Mouse (Mus musculus) brain, adult 2 months (tissue): ENCODE measurements around the gene Irf2bpl.

Experiments
- DNase-seq: peaks from one replicate; pipeline ENCODE4 v3.0.0; 2011; ENCODE audit warnings: low read depth, low spot score

Gene Irf2bpl

DNA sequence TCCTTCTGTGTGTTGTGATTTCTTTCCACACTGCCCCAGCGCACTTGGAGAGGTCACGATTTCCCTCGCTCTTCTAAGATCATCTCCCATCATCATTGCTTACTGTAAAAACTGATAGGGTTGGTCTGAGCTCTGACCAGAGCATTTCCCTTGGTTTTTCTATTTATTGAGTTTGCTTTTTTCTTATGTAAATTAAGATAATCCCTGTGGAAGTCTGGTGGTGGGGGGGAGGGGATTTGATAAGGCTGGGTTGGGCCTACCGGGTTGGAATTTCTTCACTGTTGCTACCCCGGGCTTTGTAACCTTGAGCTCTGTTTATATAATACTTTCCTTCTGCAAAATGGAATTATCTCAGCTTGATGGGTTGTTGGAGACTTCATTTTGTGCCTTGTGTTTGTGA, 1.1 kb upstream of the Irf2bpl start:
- DNase-seq, result no peak

DNA sequence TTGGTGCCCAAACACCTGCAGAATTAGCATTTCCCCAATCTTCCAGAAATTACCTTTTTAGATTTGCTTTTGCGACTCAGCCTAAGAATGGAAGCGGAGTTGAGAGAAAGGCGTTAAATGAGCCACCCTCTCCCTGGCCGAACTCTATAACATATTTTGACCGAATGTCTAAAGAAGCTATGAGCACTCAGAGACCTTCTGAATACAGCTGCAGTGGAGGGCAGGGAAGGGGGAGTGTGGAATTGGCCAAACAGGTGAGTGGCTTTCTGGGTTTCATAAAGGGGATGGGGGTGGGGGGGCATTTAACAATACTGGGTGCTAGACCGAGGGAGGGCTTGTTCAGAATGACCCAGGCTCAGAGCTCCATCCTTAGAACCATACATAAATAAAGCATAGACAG, 738 bp upstream of the Irf2bpl start:
- no peak for DNase-seq

DNA sequence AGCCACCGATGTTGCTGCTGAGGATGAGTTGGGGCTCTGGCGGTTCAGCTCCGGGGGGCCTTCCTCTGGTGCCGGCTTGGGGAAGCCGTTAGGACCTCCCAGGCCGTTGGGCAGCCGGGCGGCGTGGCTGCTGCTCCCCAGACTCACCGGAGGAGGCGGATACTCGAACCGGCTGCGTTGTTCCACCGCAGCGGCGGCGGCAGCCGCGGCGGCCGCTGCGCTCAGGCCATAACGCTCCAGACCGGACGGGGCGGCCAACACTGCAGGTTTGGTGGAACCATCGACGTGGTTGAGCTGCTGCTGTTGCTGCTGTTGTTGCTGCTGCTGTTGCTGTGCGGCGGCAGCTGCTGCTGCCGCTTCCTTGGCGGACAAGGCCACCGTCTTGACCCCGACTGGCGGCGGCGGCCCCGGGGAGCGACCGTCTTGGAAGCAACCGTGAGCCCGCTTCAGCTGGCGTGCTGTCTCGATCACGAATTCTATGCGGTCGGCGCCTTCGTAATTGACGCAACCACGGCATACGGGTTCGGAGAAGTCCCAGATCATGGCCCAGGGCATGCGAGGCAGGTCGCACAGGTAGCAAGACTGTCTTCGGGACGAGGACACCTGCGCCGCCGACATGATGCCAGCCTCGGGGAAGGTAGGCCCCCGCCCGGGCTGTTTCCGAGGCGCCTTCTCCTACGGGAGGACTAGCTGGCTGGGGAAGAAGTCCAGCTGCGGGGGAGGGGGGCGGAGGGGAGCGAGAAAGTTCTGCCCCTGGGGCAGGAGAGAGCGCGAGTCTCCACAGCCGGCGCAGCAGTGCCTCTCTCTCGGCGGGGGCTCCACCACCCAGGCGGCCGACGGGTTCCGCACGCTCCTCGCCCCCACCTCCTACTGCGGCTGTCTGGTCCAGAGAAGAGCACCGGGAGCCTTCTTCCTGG, 1.1 kb downstream of the Irf2bpl start:
- DNase-seq, result peak; percentile 72

DNA sequence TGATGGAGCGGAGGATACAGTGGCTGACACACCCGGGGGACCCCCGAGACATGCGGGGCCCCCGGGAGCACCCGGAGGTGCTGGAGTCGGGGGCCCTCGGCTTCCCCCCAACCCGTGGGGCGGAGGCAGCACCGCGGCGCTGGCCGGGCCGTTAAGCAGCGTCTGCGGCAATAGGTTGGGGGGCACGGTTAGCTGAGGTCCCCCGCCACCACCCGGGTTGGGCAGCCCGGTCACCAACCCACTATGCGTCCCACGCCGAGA, 1.6 kb downstream of the Irf2bpl start:
- no peak for DNase-seq

DNA sequence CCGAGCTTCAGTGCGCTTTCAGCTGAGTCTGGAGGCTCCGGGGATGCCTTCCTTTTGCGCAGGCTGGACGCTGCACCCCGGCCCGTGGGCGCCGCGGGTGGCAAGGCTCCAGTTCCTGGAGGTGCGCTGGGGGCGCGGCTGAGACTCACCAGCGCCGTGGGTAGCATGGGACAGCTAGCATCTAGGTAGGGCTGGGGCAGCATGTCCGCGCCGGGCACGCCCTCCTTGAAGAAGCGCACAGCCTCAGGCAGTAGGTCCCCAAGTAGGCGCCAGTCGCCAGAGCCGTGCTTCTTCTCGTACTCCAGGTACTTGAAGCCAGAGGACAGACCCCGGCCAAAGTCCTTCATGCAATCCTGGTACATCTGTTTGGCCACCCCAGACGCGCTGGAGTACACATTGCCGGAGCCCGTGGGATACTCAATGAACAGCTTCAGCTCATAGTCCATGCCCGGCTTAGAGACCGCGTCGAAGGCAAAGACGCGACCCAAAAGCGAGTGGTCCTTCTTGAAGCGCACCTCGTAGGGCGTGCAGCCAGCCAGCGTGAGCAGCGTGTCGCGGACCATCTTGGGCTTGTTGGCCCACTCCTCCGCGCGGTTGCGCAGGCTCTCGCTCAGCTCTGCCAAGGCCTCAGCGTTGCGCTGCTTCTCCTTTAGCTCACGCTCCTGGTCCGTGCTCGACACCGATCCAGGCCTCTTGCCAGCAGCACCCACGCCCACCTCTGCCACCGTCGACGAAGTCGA, 2.1 kb downstream of the Irf2bpl start:
- DNase-seq, result peak; percentile 90

DNA sequence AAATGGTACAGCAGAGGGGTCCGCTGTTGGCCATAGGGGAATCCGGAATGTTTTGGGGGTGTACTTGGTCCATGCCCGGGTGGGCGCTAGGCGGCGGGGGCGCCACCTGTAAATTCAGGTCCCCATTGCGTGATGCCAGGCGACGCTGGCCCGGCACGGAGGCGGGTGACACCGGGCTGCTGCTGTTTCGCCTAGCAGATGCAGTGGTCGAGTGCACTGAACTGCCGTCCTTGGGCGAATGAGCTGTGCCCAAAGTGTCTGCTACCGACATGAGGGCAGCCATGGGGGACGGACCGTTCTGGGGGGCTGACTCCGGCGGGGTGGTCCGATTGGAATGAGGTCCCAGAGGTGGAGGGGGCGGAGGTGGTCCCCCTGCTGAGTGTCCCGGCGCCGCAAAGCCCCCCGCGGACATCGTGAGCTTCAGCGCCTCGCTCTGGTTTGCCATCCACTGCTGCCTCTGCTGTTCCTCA, 2.8 kb downstream of the Irf2bpl start:
- DNase-seq, result peak; percentile 30

DNA sequence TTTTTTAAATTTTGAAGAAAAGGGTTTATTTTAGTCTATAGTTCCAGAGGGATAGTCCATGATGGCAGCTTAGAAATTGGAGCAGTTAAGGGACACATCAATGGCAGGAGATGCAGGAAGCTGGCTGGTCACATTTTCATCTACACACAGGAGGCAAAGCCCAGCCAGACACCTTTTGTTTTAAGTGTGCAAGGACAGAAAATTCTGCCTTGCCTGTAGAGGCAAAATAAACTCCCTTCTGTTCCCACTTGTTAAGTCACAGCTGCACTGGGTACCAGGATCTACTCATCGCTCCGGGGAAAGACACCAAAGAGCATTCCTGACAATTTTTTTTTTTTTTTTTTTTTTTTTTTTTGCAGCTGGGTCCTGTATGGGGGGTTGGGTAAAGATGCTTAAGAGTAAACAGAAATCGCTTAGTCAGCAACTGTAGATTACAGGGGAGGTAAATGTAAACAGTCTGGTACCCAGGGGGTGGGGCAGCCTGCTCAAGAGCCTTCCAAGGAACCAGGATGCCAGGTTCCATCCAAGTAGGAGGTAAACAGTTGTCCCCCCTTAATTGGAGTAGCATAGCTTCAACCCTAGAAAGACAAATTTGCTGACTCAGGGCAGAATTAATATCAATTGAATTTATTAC, 4.4 kb downstream of the Irf2bpl start:
- DNase-seq, result peak; percentile 61

DNA sequence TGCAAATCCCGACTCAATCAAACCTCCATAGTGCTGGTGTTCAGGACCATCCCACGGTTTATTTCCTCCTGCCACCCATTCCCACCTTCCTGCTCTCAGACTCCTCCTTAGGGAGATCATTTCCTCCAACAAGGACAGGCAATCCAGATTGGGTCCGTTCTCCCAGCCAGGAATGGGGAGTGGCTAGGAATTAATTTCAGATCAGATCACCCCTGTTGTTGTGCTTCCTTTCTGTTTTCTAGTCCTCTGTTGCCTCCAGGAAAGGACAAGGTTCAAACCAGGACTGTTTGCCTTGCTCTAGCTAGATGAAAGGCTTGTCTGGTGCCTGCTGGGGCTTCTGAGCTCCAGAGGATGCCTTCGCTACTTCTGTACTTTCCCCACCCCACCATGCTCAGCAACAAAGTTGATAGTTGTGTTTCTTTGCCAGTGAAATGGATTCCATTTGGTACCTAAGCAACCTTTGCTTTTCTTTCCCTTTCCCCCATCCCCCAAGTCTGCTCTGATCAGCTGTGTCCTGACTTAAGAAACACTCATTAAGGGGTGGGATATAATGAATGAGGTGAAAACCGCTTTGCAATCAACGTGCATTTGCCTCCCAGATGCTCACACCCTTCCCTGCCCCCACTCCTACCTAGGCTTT, 5.0 kb downstream of the Irf2bpl start:
- peak; percentile 31 for DNase-seq

DNA sequence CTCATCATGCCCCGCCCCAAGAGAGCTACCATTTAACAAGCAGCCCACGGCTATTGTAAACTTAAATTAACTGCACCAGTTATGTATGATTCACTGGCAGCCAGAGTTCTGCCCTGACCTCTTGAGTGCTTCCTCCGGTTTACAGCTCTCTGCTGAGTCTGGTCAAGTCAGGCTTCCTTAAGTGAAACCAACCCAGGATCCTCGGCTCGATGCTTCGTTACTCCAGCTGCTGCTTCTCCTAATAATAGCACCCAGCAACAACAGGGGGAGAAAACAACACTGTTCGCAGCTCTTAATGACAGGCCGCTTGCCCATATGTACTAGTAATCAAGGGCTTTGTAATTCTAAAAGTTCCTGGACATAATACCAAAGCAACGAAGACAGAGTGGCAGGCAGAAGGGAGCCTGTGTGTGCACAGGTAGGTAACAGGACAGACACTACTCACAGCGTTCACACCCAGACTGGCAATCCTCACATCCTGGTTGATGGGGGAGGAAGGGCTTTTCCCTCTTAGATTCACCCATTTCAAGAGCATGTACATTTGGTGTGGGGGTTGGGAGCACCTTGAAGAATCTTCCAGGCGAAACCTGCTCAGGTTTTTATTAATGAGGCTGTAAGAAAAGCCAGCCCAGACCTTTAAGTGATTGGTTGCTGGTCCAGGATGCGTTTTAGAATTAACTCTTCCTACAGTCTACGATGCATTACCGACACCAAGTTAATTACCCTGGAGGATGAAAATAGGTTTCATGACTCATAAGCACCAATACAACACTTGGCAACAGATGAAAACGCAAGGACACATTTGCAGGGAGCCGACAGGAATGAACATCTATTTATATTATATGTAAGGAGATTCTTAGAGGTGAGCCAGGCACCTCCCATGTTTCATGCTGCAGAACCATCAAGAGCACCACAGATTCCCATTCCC, 5.9 kb downstream of the Irf2bpl start:
- DNase-seq, result peak; percentile 81

DNA sequence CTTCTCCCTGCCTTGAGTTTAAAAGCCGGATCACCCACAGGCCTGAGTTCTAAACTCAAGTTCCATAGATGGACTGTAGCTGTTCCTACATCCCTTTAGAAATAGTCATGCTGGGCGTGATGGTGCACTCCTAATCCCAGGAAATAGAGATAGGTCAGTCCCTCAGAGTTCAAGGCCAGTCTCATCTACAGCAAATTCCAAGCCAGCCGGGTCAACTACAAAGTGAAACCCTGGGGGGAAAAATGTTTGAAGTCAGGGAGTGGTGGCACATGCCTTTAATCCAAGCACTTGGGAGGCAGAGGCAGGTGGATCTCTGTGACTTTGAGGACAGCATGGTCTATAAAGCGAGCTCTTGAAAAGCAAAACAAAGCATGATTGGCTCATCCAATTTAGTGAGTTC, 7.6 kb downstream of the Irf2bpl start:
- no peak for DNase-seq

DNA sequence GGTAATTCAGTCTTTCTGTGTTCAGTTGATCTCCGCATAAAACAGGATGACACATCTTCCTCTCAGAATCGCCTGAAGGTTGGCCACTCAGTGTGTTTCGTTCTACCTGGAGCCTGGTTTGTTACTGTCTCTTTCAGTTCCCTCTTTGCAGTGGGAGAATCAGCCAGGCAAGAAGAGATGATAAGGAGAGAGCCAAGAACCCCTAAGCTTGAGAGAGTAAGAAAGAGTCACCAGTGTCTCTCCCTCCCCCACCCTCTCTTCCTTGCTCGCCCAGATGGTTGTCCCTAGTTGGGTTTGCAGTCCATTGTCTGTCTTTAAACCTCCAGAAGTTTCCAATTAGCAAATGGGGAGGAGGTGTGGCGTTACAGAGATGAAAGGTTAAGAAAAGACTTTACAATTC, 8.5 kb downstream of the Irf2bpl start:
- DNase-seq, result no peak

DNA sequence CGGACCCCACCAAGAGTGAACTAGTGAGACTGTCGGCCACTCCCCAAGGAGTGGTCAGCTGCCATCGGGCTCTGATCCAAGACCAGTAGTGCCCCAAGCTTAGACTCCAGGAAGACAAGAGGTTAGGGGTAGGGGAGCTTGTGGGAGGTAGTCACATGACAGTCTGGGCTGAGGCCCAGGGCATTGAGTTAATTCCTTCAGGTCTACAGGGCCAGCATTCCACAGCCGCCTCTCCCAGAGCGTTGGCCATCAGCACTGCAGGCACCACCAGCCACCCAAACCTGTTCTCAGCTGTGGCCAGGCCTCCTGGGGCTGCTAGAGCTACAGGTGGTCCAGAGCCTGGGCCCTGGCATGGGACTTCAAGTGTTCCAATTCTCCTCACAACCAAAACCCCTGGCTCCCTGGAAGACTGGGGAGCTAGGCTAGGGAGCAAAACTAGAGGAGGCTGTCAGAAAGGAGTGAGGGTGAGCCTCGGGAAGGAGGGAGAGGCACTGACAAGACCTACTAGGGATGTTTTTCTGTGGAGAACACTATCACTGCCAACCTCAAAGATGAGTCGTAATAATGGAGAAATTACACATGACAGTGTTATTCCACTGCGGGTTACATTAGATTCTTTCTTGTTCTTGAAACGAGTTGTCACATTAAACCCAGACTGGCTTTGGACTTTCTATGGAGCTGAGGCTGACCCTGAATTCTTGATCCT, 12.1 kb downstream of the Irf2bpl start:
- DNase-seq, result peak; percentile 39

DNA sequence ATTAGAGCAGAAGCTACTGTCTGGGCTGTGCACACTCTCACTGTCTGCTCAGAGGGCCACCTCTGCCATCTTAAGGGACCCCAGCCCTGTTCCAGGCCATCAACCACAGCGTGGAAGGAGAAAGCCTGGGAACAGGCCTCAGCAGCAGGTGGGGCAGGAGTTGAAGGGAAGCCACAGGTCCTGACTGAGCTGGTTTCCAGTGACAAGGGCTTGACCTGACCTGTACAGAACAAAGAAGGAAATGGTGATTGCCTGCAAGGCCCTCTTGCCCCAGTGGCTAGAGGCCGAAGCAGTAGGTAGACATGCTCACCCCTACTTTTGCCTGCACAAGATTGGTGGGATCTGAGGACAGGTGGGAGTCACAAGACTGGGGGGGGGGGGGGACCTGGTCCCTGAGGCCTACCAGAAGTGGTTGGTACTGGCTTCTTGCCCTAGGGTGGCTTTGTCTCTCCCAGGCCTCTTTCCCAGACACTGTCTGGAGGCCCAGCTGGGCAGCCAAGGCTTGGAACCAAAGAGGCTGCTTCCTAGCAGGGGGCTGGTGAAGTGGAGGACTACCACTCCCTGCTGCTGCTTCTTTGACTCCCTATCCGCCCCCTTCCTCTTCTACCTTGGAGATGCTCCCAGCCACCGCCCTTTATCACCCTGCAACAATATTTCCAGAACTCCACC, 12.8 kb downstream of the Irf2bpl start:
- no peak for DNase-seq

DNA sequence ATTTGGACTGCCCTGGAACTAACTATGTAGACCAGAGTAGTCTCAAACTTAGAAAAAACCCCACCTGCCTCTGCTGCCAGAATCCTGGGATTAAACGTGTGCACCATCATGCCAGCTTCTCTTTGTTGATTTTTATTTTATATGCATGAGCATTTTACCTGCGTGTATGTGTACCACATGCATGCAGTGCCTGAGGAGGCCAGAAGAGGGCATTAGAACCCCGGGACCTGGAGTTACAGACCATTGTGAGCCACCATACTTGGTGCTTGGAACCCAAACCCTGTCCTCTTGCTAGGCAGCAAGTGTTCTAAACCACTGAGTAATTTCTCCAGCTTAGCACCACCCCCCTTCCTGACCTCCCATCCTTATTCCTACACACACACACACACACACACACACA, 13.6 kb downstream of the Irf2bpl start:
- DNase-seq, result no peak

DNA sequence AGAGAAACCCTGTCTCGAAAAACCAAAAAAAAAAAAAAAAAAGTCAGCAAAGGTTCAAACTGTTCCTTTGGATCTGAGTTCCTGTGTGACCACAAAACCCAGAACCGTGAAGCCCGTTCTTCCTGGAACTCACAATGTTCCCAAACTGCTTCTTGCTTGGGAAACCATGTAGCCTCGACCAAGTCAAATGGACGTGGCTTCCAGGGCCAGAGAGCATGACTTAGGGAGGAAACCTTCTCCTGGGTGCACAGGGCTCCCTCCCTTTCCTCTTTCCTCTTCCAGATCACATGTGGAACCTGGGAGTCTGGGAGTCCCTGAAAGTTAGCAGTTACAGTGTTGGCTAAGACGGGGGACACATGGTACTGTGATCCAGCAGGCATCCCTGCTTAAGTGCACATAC, 14.8 kb downstream of the Irf2bpl start:
- no peak for DNase-seq

DNA sequence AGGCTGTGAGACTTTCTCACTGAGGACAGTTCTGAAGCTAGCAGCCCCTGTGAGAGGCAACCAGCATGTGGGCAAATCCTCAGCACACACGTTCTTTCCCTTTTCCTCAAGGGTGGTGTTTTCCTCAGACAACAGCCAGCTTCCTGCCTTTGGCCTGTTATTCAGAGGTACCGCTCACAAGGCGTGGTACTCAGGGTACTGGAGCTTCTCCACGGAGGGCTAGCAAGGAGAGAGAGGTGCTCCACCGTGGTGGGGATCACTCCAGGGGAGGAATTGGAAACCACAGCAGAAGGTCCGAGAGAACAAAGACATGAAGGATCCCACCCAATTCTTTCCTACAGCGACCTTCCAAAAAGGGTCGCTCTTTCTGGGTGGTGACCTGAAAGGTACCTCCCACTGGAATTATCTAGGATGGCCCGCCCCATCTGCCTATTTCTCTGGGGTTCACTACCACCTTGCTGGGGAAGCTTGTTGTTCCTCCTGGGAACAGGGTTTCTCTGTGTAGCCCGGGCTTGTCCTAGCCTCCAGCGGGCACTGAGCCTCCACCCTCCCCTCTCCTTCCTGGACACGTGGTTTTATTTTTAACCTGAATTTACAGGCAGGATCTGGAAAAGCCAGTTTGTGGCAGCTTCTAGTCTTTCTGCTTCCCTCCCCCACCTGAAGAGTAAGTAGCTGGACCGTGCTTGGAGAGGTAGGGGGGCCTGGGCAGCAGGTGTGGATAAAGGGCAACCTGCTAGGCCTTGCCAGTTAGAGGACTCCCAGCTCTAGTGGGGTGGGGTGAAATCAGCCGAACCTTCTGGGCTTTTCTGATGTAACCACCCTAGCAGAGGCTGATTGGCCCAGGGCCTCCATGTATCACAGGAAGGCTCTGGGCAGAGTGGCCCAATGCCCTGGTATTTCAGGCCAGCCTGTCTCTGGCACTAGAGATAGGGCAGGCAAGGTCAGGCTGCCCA, 17.1 kb downstream of the Irf2bpl start:
- DNase-seq, result peak; percentile 95

DNA sequence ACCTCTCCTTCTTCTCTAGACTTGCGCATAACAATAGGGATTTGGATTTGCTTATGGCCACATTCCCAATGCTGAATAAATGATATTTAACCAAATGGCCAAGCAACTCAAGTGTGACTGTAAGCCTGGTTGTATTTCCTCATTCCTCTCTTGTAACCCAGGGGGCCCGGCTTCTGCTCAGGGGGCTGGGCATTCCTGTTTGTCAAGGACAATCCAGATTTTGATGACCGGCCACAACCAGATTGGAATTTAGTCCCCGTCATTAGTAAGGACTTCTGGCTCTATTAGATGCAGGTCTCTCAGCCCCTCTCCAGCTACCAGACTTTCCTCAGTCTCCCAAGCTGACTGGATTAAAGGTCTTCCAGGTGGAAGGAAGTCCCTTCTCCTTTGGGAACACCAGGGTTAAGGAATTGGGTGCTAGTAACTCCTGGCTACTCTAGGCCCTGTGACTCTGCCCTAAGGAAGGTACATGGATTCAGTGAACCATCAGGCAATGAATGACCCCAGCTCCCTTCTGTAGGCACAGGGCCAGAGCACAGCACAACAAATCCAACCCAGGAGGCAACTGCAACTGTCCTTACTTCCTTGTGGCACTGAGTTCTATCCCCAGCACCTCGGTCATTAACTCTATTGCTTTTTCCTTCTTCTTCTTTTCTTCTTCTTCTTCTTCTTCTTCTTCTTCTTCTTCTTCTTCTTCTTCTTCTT, 20.1 kb downstream of the Irf2bpl start:
- no peak for DNase-seq
